Mouse (Mus musculus) duodenum, adult 2 months (tissue): ENCODE results near the gene Ttc14. TPM values are rescaled to one million over a fixed set of nuclear protein-coding genes. Genes with fewer than 3 reads are reported as not detected.

Experiments used
- polyA plus RNA-seq: library from polyadenylated mRNA; depleted of rRNA; stranded (reverse); fragments of >200 nt; gene quantifications from 2 replicates; pipeline ENCODE4 v1.2.3, GENCODE M21; 2012; ENCODE audit warnings: low replicate concordance; rRNA removed

Ttc14 gene
- polyA plus RNA-seq = 15.5 and 21.2 TPM in 2 replicates

DNA sequence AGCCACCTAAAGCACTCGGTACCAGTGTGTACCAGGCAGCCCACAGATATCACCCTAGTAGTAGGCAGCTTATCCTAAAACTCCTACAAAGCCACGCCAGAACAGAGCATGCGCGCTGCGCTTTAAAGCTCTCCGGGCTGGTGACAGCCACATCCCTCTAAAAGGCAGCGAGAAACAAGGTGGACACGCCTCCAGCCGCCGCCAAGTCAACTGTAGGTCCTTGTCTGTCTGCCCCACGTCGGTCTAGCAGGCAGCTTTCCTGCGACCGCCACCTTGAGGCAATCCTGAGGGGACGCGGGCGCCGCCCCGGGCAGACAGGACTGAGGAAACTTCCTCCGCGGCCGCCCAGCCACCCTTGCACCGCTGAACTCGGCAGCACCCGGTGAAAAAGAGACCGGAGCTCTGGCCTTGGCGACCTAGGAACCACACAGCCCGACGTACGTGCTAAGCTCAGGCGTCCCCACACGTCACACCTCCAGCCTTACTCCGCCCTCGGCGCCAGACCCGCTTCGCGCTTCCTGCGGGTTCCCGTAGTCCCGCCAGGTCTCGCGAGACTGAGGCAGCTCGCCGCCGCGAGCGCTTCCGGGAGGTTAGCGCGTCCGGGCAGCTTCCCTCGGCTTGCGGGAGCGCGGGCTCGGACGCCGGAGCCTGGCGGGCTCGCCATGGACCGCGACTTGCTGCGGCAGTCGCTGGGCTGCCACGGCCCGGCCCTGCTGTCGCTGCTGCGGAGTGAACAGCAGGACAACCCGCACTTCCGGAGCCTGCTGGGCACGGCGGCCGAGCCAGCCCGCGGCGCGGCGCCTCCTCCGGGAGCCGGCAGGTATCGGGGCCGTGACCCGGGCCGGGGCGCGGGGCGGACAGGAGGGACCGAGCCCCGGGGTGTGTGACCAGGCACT lies at the start of gene Ttc14:
Gene Ttc14, plus strand, starts transcription at position 216 of the 896 bp plus-strand sequence.

DNA sequence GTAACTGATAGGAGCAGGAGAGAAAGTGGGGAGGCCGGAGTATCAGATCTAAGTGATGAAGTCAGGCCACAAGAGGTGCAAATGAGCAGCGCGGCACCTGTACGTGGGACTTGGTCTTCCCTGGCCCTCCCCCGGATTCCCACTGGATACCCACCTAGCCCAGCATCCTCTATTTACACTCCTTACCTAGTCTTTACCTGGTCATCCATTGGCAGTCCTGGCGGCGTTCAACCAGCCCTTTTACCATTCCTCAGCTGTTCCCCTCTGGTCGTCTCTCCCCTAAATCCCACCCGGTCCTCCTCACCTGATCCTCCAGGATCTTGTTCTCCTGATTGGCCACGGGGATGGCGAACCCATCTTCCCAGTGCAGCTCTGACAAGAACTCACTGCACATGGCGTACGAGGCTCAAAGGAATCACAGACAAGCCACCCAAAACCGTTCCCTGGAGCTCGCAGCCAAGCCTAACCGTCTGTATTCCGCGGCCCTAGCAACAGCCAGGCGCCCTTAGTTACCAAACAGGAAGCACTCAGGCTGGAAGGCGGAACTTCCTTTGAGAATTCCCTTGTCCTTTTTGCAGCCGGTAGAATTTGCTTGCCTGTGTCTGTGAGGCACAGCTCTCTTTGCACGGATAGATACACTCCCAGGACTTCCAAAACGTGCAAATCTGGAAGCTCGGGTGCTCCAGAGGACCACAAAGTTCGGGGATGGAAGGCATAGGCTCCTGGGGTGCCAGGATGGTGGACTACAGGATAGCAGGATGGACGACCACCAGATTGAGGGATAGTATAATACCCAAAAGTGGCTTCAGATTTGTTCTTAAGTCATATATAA lies 44.4 kb downstream of the Ttc14 start, which contains the start of gene Ccdc39:
Gene Ccdc39, minus strand, starts transcription at position 510 of the 832 bp plus-strand sequence.

Other genes with a start within 250 kb of the Ttc14 start
- 0.08 TPM in 1 of 2 replicates, not detected in the other for gene Ccdc39, start 44.5 kb downstream of the Ttc14 start, polyA plus RNA-seq
- 0.62 and 1.4 TPM in 2 replicates for gene Fxr1, start 220.1 kb downstream of the Ttc14 start, polyA plus RNA-seq